Mouse (Mus musculus) olfactory bulb, adult 2 months (tissue): ENCODE results near the gene Bik.

Experiments
- CTCF ChIP-seq: fragments of 200-500 bp; IDR thresholded peaks from 2 replicates; pipeline ENCODE4 v1.5.1; 2012; ENCODE audit warnings: low read depth, mild to moderate bottlenecking, low read length, moderate library complexity; ENCODE audit not compliant: insufficient read depth
- POLR2A ChIP-seq: fragments of 200-500 bp; IDR thresholded peaks from 2 replicates; pipeline ENCODE4 v1.6.1; 2012; ENCODE audit warnings: mild to moderate bottlenecking, low read depth, low read length, moderate library complexity; ENCODE audit not compliant: insufficient read depth

DNA sequence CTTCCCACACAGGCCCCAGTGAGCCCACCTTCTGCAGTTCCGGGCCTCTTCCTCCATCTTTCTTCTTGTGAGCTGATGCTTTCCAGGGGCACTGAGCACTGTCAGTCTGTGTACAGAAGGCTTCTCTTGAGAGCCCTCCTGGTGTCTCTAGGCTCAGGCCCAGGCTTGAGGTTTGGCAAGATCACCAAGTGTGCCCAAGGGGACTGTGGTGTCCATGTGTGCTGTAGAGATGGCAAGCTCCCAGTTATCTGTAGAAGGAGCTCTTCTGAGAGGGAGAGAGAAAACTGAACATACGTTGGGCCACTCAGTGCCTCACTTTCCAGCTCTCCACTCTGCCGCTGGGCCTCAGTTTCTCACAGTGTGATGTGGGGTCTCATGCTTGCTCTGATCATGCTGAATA, 41.1 kb downstream of the Bik start:
- TF ChIP-seq POLR2A (no peak), CTCF (no peak)
